Mouse (Mus musculus) sigmoid colon, adult 10 weeks (tissue): ENCODE measurements around the gene Tmx4. TPM values are rescaled to one million over a fixed set of nuclear protein-coding genes. Genes with fewer than 3 reads are reported as not detected.

ENCODE experiments used
- polyA plus RNA-seq: library from polyadenylated mRNA; stranded (reverse); fragments of 350-450 nt; fragmentation: Illumina TruSeq; extraction: RNeasy Lipid Tissue Mini Kit (QIAGEN cat#74804); gene quantifications from one replicate; pipeline ENCODE4 v1.2.3, GENCODE M21; 2014; ENCODE audit warnings: low read depth, low replicate concordance

Gene Tmx4
- 39.9 TPM for polyA plus RNA-seq

DNA sequence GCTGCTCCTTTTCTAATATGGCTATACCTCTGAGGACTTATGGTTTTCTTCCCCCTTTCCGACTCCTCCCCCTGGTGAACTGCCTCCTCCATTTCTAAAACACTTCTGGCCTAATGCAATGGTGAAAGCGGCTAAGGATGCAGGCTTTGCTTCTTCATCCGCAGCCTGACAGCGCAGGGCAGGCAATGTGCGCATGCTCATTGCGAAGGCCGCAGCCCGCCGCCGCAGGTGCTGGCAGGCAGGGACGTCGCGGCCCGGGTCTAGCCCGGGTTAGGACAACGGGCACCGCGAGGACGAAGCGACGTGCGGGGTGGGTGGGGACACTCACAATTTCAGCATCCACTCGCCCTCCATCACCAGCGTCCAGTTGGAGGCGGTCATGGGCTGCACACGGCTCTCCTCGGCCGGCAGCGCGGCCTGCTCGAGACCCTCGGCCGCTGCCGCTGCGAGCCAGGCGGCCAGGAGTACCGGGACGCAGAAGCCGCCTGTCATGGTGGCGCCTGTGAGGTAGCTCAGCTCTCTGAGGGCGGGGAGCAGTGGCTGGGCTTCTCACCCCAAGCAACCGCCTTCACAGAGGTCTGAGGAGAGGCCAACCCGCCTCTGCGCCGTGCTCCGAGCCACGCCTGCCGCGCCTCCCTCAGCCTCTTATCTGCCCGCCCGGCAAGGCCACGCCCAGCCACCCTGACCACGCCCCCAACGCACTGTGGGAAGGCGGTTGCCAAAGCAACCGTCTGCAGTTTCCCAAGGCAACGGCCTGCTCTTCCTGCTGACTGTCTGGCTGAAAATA lies at the start of gene Tmx4:
TSS of gene Tmx4 (minus strand) at position 632 of the 787 bp plus-strand sequence.

DNA sequence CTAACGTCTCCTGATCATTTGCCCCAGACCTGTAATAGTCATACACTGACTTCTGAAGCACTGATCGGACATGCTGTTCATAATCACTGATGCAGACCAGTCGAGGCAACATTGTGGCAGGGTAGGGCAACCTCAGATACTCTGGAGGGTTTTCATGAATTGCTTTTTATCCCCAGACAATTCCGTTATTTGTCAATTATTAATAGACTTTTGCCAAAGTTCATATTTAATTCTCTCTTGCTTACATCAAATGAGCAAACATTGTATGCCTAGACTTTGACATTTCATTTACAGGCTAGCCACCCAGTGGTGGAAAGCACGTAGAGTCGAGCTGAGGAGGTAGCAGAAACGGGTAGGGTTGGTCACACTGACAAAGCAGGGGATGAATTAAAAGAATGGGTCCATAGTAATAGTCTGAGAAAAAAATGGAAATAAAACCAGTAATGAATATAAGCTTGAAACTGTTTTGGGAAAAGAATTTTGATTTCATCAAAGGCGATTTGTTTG lies 89.7 kb downstream of the Tmx4 start, which contains the start of gene Hao1:
TSS of gene Hao1 (minus strand) at position 148 of the 507 bp plus-strand sequence.

Other genes starting within 250 kb of the Tmx4 start
- 0.28 TPM for gene Hao1, start 89.8 kb downstream of the Tmx4 start, polyA plus RNA-seq
- 9.3 TPM for gene Plcb1, start 141.9 kb upstream of the Tmx4 start, polyA plus RNA-seq